Mouse (Mus musculus) regulatory T cell (primary cell): ENCODE measurements around the gene Cuzd1.

Experiments used
- in situ Hi-C: fragments of 300-600 bp; cut with MboI, MseI; formaldehyde crosslinking; loops from one replicate; pipeline ENCODE4 v1.15.1; 2025; ENCODE audit warnings: high pct_unique_total_duplicates

Gene Cuzd1

GRCm38 (mm10) chr7:131260946-131261345 lies 61.1 kb downstream of the Cuzd1 start:
- in situ Hi-C loops: no loop called here
